Mouse (Mus musculus): ENCODE results near the gene Mmrn1. TPM values are rescaled to one million over a fixed set of nuclear protein-coding genes. Genes with fewer than 3 reads are reported as not detected.

The Mmrn1 gene
- polyA plus RNA-seq, 1 experiment: not detected

GRCm38 (mm10) chr6:60993386-60994108 lies 68.8 kb downstream of the Mmrn1 start:
- H3K36me3 ChIP-seq (ENCODE audit: control insufficient read depth, insufficient read depth, low read length, poor library complexity, severe bottlenecking): no peaks in the 10 kb centered on the region
- no peaks in the 10 kb centered on the region for H3K27me3 ChIP-seq (ENCODE audit: control insufficient read depth, insufficient read depth, low read length, poor library complexity, severe bottlenecking)
- no peak overlapping the region for H3K4me3 ChIP-seq (ENCODE audit: low read depth, low read length)
- no peak overlapping the region for H3K9ac ChIP-seq (ENCODE audit: low read depth, poor library complexity, severe bottlenecking)
- peaks cover 7% of the 10 kb centered on the region for H3K4me1 ChIP-seq (ENCODE audit: control insufficient read depth, insufficient read depth, low read length)
- H3K9me3 ChIP-seq (replicated peaks; ENCODE audit: control insufficient read depth, insufficient read depth, low read length, poor library complexity, severe bottlenecking): no peaks in the 10 kb centered on the region
- no peak for TF ChIP-seq EP300 (IDR thresholded peaks at IDR 0.05; ENCODE audit: insufficient read depth, low read depth, low read length)
- no peak for TF ChIP-seq POLR2A (IDR thresholded peaks at IDR 0.05; ENCODE audit: insufficient read depth, low read length)
- no peak for TF ChIP-seq CTCF (IDR thresholded peaks at IDR 0.05; ENCODE audit: low read depth, low read length)
- H3K27ac ChIP-seq (ENCODE audit: insufficient read depth, low read length): peak overlapping the region; percentile 92

DNA sequence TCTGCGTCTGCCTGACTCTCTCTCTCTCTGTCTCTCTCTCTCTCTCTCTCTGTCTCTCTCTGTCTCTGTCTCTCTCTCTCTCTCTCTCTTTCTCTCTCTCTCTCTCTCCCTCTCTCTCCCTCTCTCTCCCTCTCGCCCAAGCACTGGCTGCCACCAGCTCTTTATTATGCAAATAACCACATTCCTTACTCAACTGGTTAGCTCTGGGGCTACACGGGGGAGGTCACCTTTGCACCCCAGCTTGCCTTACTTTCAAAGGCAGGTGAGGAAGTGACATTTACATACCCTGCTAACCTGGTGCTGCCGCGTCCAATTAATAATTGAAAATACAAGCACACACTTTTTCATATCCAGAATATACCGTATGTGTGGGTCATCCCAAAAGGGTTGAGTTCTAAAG lies 69.3 kb downstream of the Mmrn1 start:
- TF ChIP-seq CTCF (IDR thresholded peaks at IDR 0.05; ENCODE audit: low read depth, low read length) (no peak), POLR2A (IDR thresholded peaks at IDR 0.05; ENCODE audit: insufficient read depth, low read length) (no peak), EP300 (IDR thresholded peaks at IDR 0.05; ENCODE audit: insufficient read depth, low read depth, low read length) (peak; percentile 88)
- Histone ChIP-seq H3K4me1 (ENCODE audit: control insufficient read depth, insufficient read depth, low read length) (peaks cover 7% of the 10 kb centered on the region), H3K27ac (ENCODE audit: insufficient read depth, low read length) (peak overlapping the region; percentile 92), H3K36me3 (ENCODE audit: control insufficient read depth, insufficient read depth, low read length, poor library complexity, severe bottlenecking) (no peaks in the 10 kb centered on the region), H3K9me3 (replicated peaks; ENCODE audit: control insufficient read depth, insufficient read depth, low read length, poor library complexity, severe bottlenecking) (no peaks in the 10 kb centered on the region), H3K9ac (ENCODE audit: low read depth, poor library complexity, severe bottlenecking) (0 out of 2 replicates have a peak overlapping the region, but pooled peaks have one; percentile 56), H3K27me3 (ENCODE audit: control insufficient read depth, insufficient read depth, low read length, poor library complexity, severe bottlenecking) (no peaks in the 10 kb centered on the region), H3K4me3 (ENCODE audit: low read depth, low read length) (peak overlapping the region; percentile 24; the same call in 1 of the 2 replicates)

DNA sequence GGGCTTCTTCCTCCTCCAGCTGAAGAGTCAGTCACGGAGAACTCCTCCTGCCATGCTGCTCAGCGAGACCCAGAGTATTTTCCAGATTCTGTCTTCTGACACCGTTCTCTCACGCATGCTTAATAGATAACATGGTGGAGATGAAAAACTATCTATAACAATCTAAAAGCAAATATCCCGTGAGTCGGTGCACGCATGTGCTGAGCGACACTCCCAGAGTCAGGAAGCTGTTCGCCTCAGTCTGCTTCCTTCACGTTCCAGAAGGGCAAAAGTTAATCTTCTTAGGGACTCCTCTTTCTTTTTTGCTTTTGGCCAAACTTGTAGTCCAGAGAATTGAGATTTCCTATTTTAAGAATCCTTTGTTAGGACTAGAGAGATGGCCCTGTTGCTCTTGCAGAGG lies 69.7 kb downstream of the Mmrn1 start:
- Histone ChIP-seq H3K9ac (ENCODE audit: low read depth, poor library complexity, severe bottlenecking) (peak overlapping the region; percentile 56; the same call in 1 of the 2 replicates), H3K27me3 (ENCODE audit: control insufficient read depth, insufficient read depth, low read length, poor library complexity, severe bottlenecking) (no peaks in the 10 kb centered on the region), H3K4me3 (ENCODE audit: low read depth, low read length) (peak overlapping the region; percentile 24; the same call in 1 of the 2 replicates), H3K9me3 (replicated peaks; ENCODE audit: control insufficient read depth, insufficient read depth, low read length, poor library complexity, severe bottlenecking) (no peaks in the 10 kb centered on the region), H3K36me3 (ENCODE audit: control insufficient read depth, insufficient read depth, low read length, poor library complexity, severe bottlenecking) (no peaks in the 10 kb centered on the region), H3K4me1 (ENCODE audit: control insufficient read depth, insufficient read depth, low read length) (peaks cover 7% of the 10 kb centered on the region), H3K27ac (ENCODE audit: insufficient read depth, low read length) (peak overlapping the region; percentile 68)
- TF ChIP-seq EP300 (IDR thresholded peaks at IDR 0.05; ENCODE audit: insufficient read depth, low read depth, low read length) (no peak), CTCF (IDR thresholded peaks at IDR 0.05; ENCODE audit: low read depth, low read length) (no peak), POLR2A (IDR thresholded peaks at IDR 0.05; ENCODE audit: insufficient read depth, low read length) (no peak)

- no peaks in the 10 kb centered on the region for H3K9me3 ChIP-seq (replicated peaks; ENCODE audit: control insufficient read depth, insufficient read depth, low read length, poor library complexity, severe bottlenecking)
- H3K27ac ChIP-seq (ENCODE audit: insufficient read depth, low read length): no peak overlapping the region
- no peak overlapping the region for H3K4me3 ChIP-seq (ENCODE audit: low read depth, low read length)
- no peak overlapping the region for H3K9ac ChIP-seq (ENCODE audit: low read depth, poor library complexity, severe bottlenecking)
- TF ChIP-seq POLR2A (IDR thresholded peaks at IDR 0.05; ENCODE audit: insufficient read depth, low read length): no peak
- no peak for TF ChIP-seq CTCF (IDR thresholded peaks at IDR 0.05; ENCODE audit: low read depth, low read length)
- no peak for TF ChIP-seq EP300 (IDR thresholded peaks at IDR 0.05; ENCODE audit: insufficient read depth, low read depth, low read length)
- H3K27me3 ChIP-seq (ENCODE audit: control insufficient read depth, insufficient read depth, low read length, poor library complexity, severe bottlenecking): no peaks in the 10 kb centered on the region
- no peaks in the 10 kb centered on the region for H3K36me3 ChIP-seq (ENCODE audit: control insufficient read depth, insufficient read depth, low read length, poor library complexity, severe bottlenecking)
- peaks cover 7% of the 10 kb centered on the region for H3K4me1 ChIP-seq (ENCODE audit: control insufficient read depth, insufficient read depth, low read length)
Measured at GRCm38 (mm10) chr6:60995596-60995995, 70.8 kb downstream of the Mmrn1 start.

DNA sequence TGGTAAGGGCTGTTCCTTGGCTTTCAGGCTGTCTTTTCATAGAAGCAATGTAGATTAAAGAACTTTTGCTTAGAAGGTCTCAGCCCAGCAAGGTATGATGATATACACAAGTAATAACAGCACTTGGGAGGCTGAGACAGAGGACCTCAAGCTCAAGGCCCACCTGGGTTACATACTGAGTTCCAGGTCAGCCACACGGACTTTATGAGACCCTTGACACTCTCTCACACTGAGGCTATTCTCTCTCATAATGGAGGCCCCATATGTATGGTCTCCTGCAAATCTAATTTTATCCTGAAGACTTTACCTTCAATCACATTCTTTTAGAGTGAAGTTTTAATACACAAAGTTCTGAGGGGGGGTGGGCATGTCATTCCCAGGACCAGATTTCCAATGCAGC lies 71.6 kb downstream of the Mmrn1 start:
- Histone ChIP-seq H3K9me3 (replicated peaks; ENCODE audit: control insufficient read depth, insufficient read depth, low read length, poor library complexity, severe bottlenecking) (peaks cover 3% of the 10 kb centered on the region; the same call in 1 of the 2 replicates), H3K4me1 (ENCODE audit: control insufficient read depth, insufficient read depth, low read length) (peaks cover 7% of the 10 kb centered on the region), H3K4me3 (ENCODE audit: low read depth, low read length) (no peak overlapping the region), H3K36me3 (ENCODE audit: control insufficient read depth, insufficient read depth, low read length, poor library complexity, severe bottlenecking) (no peaks in the 10 kb centered on the region), H3K27me3 (ENCODE audit: control insufficient read depth, insufficient read depth, low read length, poor library complexity, severe bottlenecking) (no peaks in the 10 kb centered on the region), H3K27ac (ENCODE audit: insufficient read depth, low read length) (no peak overlapping the region), H3K9ac (ENCODE audit: low read depth, poor library complexity, severe bottlenecking) (no peak overlapping the region)
- TF ChIP-seq EP300 (IDR thresholded peaks at IDR 0.05; ENCODE audit: insufficient read depth, low read depth, low read length): no peak
- no peak for TF ChIP-seq POLR2A (IDR thresholded peaks at IDR 0.05; ENCODE audit: insufficient read depth, low read length)
- TF ChIP-seq CTCF (IDR thresholded peaks at IDR 0.05; ENCODE audit: low read depth, low read length): no peak
